8 mouse cellular contexts compared by ENCODE assay signal in genomic region chr3:79884761-79885189, GRCm38 (mm10). TPM values are rescaled to one million over a fixed set of nuclear protein-coding genes. Genes with fewer than 3 reads are reported as not detected.
DNase-seq lines count a peak whose midpoint lies in the region; ATAC-seq and TF ChIP-seq lines count a peak whose summit lies in the region.

No protein-coding gene starts in this region.

- no peak; the same call in 1 of the 2 replicates for ATAC-seq in forebrain, embryonic 16.5 days
- ATAC-seq in intestine, embryonic 14.5 days (replicated peaks; ENCODE audit: low FRiP score, low TSS enrichment, low read depth): peak; percentile 15; the same call in 1 of the 2 replicates
- ATAC-seq in limb, embryonic 11.5 days (ENCODE audit: insufficient number of reproducible peaks, low FRiP score, low TSS enrichment, low read depth): peak; percentile 41; the same call in 1 of the 2 replicates
- ATAC-seq in midbrain, embryonic 11.5 days (ENCODE audit: low FRiP score): 0 out of 2 replicates have a peak, but pooled peaks have one; percentile 10
- ATAC-seq in stomach, embryonic 14.5 days (ENCODE audit: insufficient number of reproducible peaks, insufficient read depth, low FRiP score, low read depth): no peak

- TF ChIP-seq CTCF in bone marrow, adult 2 months (IDR thresholded peaks at IDR 0.05; ENCODE audit: control insufficient read depth, insufficient read depth, low read length): 0 out of 2 replicates have a peak, but pooled peaks have one; percentile 8

- H3K9me3 ChIP-seq in forebrain, embryonic 10.5 days: no peaks in the 10 kb centered on the region
- no peaks in the 10 kb centered on the region for H3K9me3 ChIP-seq in forebrain, embryonic 16.5 days (ENCODE audit: control insufficient read depth, low read length)
- H3K9me3 ChIP-seq in intestine, embryonic 14.5 days (ENCODE audit: control insufficient read depth, low read length): no peaks in the 10 kb centered on the region
- no peaks in the 10 kb centered on the region for H3K9me3 ChIP-seq in limb, embryonic 11.5 days (ENCODE audit: control insufficient read depth, low read length)
- H3K9me3 ChIP-seq in midbrain, embryonic 11.5 days (ENCODE audit: control insufficient read depth, low read length): no peaks in the 10 kb centered on the region
- H3K9me3 ChIP-seq in stomach, embryonic 14.5 days (ENCODE audit: control insufficient read depth, low read depth, low read length): no peaks in the 10 kb centered on the region

- no peaks in the 10 kb centered on the region for H3K27me3 ChIP-seq in forebrain, embryonic 10.5 days (ENCODE audit: poor library complexity, severe bottlenecking)
- no peaks in the 10 kb centered on the region for H3K27me3 ChIP-seq in forebrain, embryonic 16.5 days (replicated peaks; ENCODE audit: control insufficient read depth, insufficient read depth, low read length)
- no peaks in the 10 kb centered on the region for H3K27me3 ChIP-seq in intestine, embryonic 14.5 days (replicated peaks; ENCODE audit: control insufficient read depth, insufficient read depth, low read length)
- H3K27me3 ChIP-seq in limb, embryonic 11.5 days (ENCODE audit: control insufficient read depth, insufficient read depth, low read length): no peaks in the 10 kb centered on the region
- H3K27me3 ChIP-seq in midbrain, embryonic 11.5 days (ENCODE audit: control insufficient read depth, insufficient read depth, low read length): no peaks in the 10 kb centered on the region
- no peaks in the 10 kb centered on the region for H3K27me3 ChIP-seq in stomach, embryonic 14.5 days (ENCODE audit: control insufficient read depth, insufficient read depth, low read length)

- WGBS in forebrain, embryonic 10.5 days: 56% methylated on average over 9 of the region's 9 CpGs
- WGBS in forebrain, embryonic 16.5 days: 52% methylated on average over 9 of the region's 9 CpGs
- WGBS in bone marrow, adult 2 months: 6% methylated on average over 9 of the region's 9 CpGs
- 6% methylated on average over 9 of the region's 9 CpGs for WGBS in intestine, embryonic 14.5 days
- WGBS in limb, embryonic 11.5 days: 9% methylated on average over 9 of the region's 9 CpGs
- 53% methylated on average over 9 of the region's 9 CpGs for WGBS in midbrain, embryonic 11.5 days
- WGBS in stomach, embryonic 14.5 days: 3% methylated on average over 9 of the region's 9 CpGs

- H3K9ac ChIP-seq in forebrain, embryonic 16.5 days (replicated peaks; ENCODE audit: low read depth, low read length): no peak overlapping the region
- H3K9ac ChIP-seq in intestine, embryonic 14.5 days (ENCODE audit: low read length): no peak overlapping the region
- peak overlapping the region; percentile 30; the same call in 1 of the 2 replicates for H3K9ac ChIP-seq in limb, embryonic 11.5 days (ENCODE audit: low read length)
- H3K9ac ChIP-seq in midbrain, embryonic 11.5 days (ENCODE audit: low read length): no peak overlapping the region
- H3K9ac ChIP-seq in stomach, embryonic 14.5 days (replicated peaks; ENCODE audit: low read depth, low read length): no peak overlapping the region

- H3K36me3 ChIP-seq in forebrain, embryonic 10.5 days (replicated peaks): no peaks in the 10 kb centered on the region
- no peaks in the 10 kb centered on the region for H3K36me3 ChIP-seq in forebrain, embryonic 16.5 days (ENCODE audit: control insufficient read depth, insufficient read depth)
- no peaks in the 10 kb centered on the region for H3K36me3 ChIP-seq in intestine, embryonic 14.5 days (ENCODE audit: control insufficient read depth, insufficient read depth, low read length)
- H3K36me3 ChIP-seq in limb, embryonic 11.5 days (ENCODE audit: control insufficient read depth, insufficient read depth, low read length): no peaks in the 10 kb centered on the region
- H3K36me3 ChIP-seq in midbrain, embryonic 11.5 days (ENCODE audit: control insufficient read depth, insufficient read depth, low read length): no peaks in the 10 kb centered on the region
- H3K36me3 ChIP-seq in stomach, embryonic 14.5 days (ENCODE audit: control insufficient read depth, insufficient read depth, low read length): no peaks in the 10 kb centered on the region

- H3K4me3 ChIP-seq in forebrain, embryonic 10.5 days: no peak overlapping the region
- no peak overlapping the region for H3K4me3 ChIP-seq in forebrain, embryonic 16.5 days (replicated peaks; ENCODE audit: low read length)
- no peak overlapping the region for H3K4me3 ChIP-seq in bone marrow, adult 2 months (replicated peaks; ENCODE audit: control insufficient read depth, low read depth, low read length)
- peak overlapping the region; percentile 29 for H3K4me3 ChIP-seq in intestine, embryonic 14.5 days (ENCODE audit: low read depth, low read length)
- H3K4me3 ChIP-seq in limb, embryonic 11.5 days (ENCODE audit: low read depth, low read length): peak overlapping the region; percentile 10; the same call in 1 of the 2 replicates
- no peak overlapping the region for H3K4me3 ChIP-seq in midbrain, embryonic 11.5 days (ENCODE audit: low read depth, low read length)
- peak overlapping the region; percentile 34; the same call in 1 of the 2 replicates for H3K4me3 ChIP-seq in stomach, embryonic 14.5 days (ENCODE audit: low read depth, low read length)

- peak overlapping the region; percentile 25; the same call in 1 of the 2 replicates for H3K27ac ChIP-seq in forebrain, embryonic 10.5 days
- H3K27ac ChIP-seq in forebrain, embryonic 16.5 days (ENCODE audit: low read length): no peak overlapping the region
- H3K27ac ChIP-seq in bone marrow, adult 2 months (ENCODE audit: control insufficient read depth, insufficient read depth, low read depth, low read length, poor library complexity): no peak overlapping the region
- H3K27ac ChIP-seq in intestine, embryonic 14.5 days (ENCODE audit: low read depth): 0 out of 2 replicates have a peak overlapping the region, but pooled peaks have one; percentile 5
- no peak overlapping the region for H3K27ac ChIP-seq in limb, embryonic 11.5 days (replicated peaks; ENCODE audit: low read depth, low read length)
- H3K27ac ChIP-seq in midbrain, embryonic 11.5 days (ENCODE audit: low read depth, low read length): no peak overlapping the region
- H3K27ac ChIP-seq in stomach, embryonic 14.5 days (ENCODE audit: low read length): peak overlapping the region; percentile 48; the same call in 1 of the 2 replicates

- H3K4me1 ChIP-seq in forebrain, embryonic 10.5 days: peaks cover 16% of the 10 kb centered on the region; the same call in 1 of the 2 replicates
- peaks cover 9% of the 10 kb centered on the region for H3K4me1 ChIP-seq in forebrain, embryonic 16.5 days (replicated peaks; ENCODE audit: control insufficient read depth, insufficient read depth, low read length)
- no peaks in the 10 kb centered on the region for H3K4me1 ChIP-seq in bone marrow, adult 2 months (ENCODE audit: control insufficient read depth, insufficient read depth, low read length)
- H3K4me1 ChIP-seq in intestine, embryonic 14.5 days (replicated peaks; ENCODE audit: control insufficient read depth, insufficient read depth, low read length): peaks cover 13% of the 10 kb centered on the region
- peaks cover 18% of the 10 kb centered on the region for H3K4me1 ChIP-seq in limb, embryonic 11.5 days (ENCODE audit: control insufficient read depth, insufficient read depth, low read length)
- no peaks in the 10 kb centered on the region for H3K4me1 ChIP-seq in midbrain, embryonic 11.5 days (ENCODE audit: control insufficient read depth, insufficient read depth, low read length)
- peaks cover 13% of the 10 kb centered on the region for H3K4me1 ChIP-seq in stomach, embryonic 14.5 days (ENCODE audit: control insufficient read depth, insufficient read depth, low read length)

- H3K4me2 ChIP-seq in forebrain, embryonic 16.5 days (ENCODE audit: low read length): no peak overlapping the region
- peak overlapping the region; percentile 60 for H3K4me2 ChIP-seq in intestine, embryonic 14.5 days (ENCODE audit: low read length)
- peak overlapping the region; percentile 43 for H3K4me2 ChIP-seq in limb, embryonic 11.5 days (ENCODE audit: low read depth, severe bottlenecking)
- H3K4me2 ChIP-seq in midbrain, embryonic 11.5 days: no peak overlapping the region
- H3K4me2 ChIP-seq in stomach, embryonic 14.5 days (replicated peaks; ENCODE audit: low read depth, low read length): peak overlapping the region; percentile 62

- DNase-seq in forebrain, embryonic 10.5 days (ENCODE audit: extremely low spot score, low spot score): peak; percentile 30
- peak; percentile 62 to 81 for DNase-seq in frontal cortex, postnatal 36 days (ENCODE audit: low spot score in 2 of 2)
- peak; percentile 85 for DNase-seq in intestine, embryonic 14.5 days (ENCODE audit: low spot score)
- DNase-seq in limb, embryonic 11.5 days (ENCODE audit: low spot score): peak; percentile 84
- peak; percentile 89 for DNase-seq in midbrain, embryonic 11.5 days (ENCODE audit: low spot score, missing footprints)

- TF ChIP-seq POLR2A in bone marrow, adult 2 months (IDR thresholded peaks at IDR 0.05; ENCODE audit: borderline replicate concordance, control insufficient read depth, low read depth, low read length): no peak

RNA-seq across cellular contexts. Expression of gene Fam198b, which starts 0.4 kb away (rescaled TPM):
- polyA plus RNA-seq in forebrain, embryonic 10.5 days (2016; fragmentation: Nextera tagmentation; extraction: Ambion mirVana): 0.91 and 2.1 TPM in 2 replicates
- 1.4 and 2.1 TPM in 2 replicates for polyA plus RNA-seq in forebrain, embryonic 16.5 days (2015; fragmentation: Nextera tagmentation; extraction: Ambion mirVana)
- 0.23 and 1.0 TPM in 2 replicates for polyA plus RNA-seq in bone marrow, adult 2 months (2011; ENCODE audit: insufficient read depth, insufficient read length, low replicate concordance, missing spikeins)
- 9.1 and 10.8 TPM in 2 replicates for polyA plus RNA-seq in intestine, embryonic 14.5 days (2014; fragmentation: Nextera tagmentation; extraction: Ambion mirVana)
- polyA plus RNA-seq in limb, embryonic 11.5 days (2014; fragmentation: Nextera tagmentation; extraction: Ambion mirVana): 6.0 and 9.3 TPM in 2 replicates
- 0.73 and 0.77 TPM in 2 replicates for polyA plus RNA-seq in midbrain, embryonic 11.5 days (2014; fragmentation: Nextera tagmentation; extraction: Ambion mirVana)
- polyA plus RNA-seq in stomach, embryonic 14.5 days (2014; fragmentation: Nextera tagmentation; extraction: Ambion mirVana): 14.7 and 15.3 TPM in 2 replicates

RNA-seq across cellular contexts. Expression of gene Tmem144, which starts 32.2 kb away (rescaled TPM):
- polyA plus RNA-seq in forebrain, embryonic 10.5 days (2016; fragmentation: Nextera tagmentation; extraction: Ambion mirVana): 3.7 and 4.1 TPM in 2 replicates
- polyA plus RNA-seq in forebrain, embryonic 16.5 days (2015; fragmentation: Nextera tagmentation; extraction: Ambion mirVana): 1.9 and 2.0 TPM in 2 replicates
- not detected in 2 replicates for polyA plus RNA-seq in bone marrow, adult 2 months (2011; ENCODE audit: insufficient read depth, insufficient read length, low replicate concordance, missing spikeins)
- 4.7 and 5.5 TPM in 2 replicates for polyA plus RNA-seq in intestine, embryonic 14.5 days (2014; fragmentation: Nextera tagmentation; extraction: Ambion mirVana)
- polyA plus RNA-seq in limb, embryonic 11.5 days (2014; fragmentation: Nextera tagmentation; extraction: Ambion mirVana): 4.1 and 5.1 TPM in 2 replicates
- polyA plus RNA-seq in midbrain, embryonic 11.5 days (2014; fragmentation: Nextera tagmentation; extraction: Ambion mirVana): 2.0 and 3.4 TPM in 2 replicates
- 2.5 and 3.8 TPM in 2 replicates for polyA plus RNA-seq in stomach, embryonic 14.5 days (2014; fragmentation: Nextera tagmentation; extraction: Ambion mirVana)

Comparison
In these comparisons a context has a peak if more than half of its experiments do, and no peak if none do; other contexts are left out.
1. H3K27ac ChIP-seq: peak in forebrain, embryonic 10.5 days (single experiment), intestine, embryonic 14.5 days (single experiment) and stomach, embryonic 14.5 days (single experiment); none in forebrain, embryonic 16.5 days (single experiment), bone marrow, adult 2 months (single experiment), limb, embryonic 11.5 days (single experiment) and midbrain, embryonic 11.5 days (single experiment).
2. DNase-seq: peak in every context shown above with its lines; median percentile 89 in midbrain, embryonic 11.5 days; 85 in intestine, embryonic 14.5 days; 84 in limb, embryonic 11.5 days; 72 in frontal cortex, postnatal 36 days; 30 in forebrain, embryonic 10.5 days.
3. H3K4me3 ChIP-seq: peak in intestine, embryonic 14.5 days (single experiment), limb, embryonic 11.5 days (single experiment) and stomach, embryonic 14.5 days (single experiment); none in forebrain, embryonic 10.5 days (single experiment), forebrain, embryonic 16.5 days (single experiment), bone marrow, adult 2 months (single experiment) and midbrain, embryonic 11.5 days (single experiment).
4. ATAC-seq: peak in intestine, embryonic 14.5 days (single experiment), limb, embryonic 11.5 days (single experiment) and midbrain, embryonic 11.5 days (single experiment); none in forebrain, embryonic 16.5 days (single experiment) and stomach, embryonic 14.5 days (single experiment).
5. H3K4me2 ChIP-seq: peak in intestine, embryonic 14.5 days (single experiment), limb, embryonic 11.5 days (single experiment) and stomach, embryonic 14.5 days (single experiment); none in forebrain, embryonic 16.5 days (single experiment) and midbrain, embryonic 11.5 days (single experiment).